Mouse (Mus musculus): ENCODE results near the gene Mical3.

- TF ChIP-seq GATA1 (IDR thresholded peaks at IDR 0.05; ENCODE audit: borderline replicate concordance, low read length) = no peak
- TF ChIP-seq FLI1 (IDR thresholded peaks at IDR 0.05; ENCODE audit: low read length) = no peak
These were observed 212.8 kb downstream of the Mical3 start for GRCm38 (mm10) chr6:120917975-120918374.
